Mouse (Mus musculus) gastrocnemius, postnatal 10 days (tissue): ENCODE data around the gene Ints5. TPM values are rescaled to one million over a fixed set of nuclear protein-coding genes. Genes with fewer than 3 reads are reported as not detected.
"Not testable (repeated sequence)": the region's sequence is repeated elsewhere in the genome, so short reads cannot be mapped to it uniquely, and the experiment has no call there.

Experiments
- DNase-seq: peaks from one replicate; pipeline ENCODE4 v3.0.0; 2021; ENCODE audit warnings: mixed read lengths
- long read RNA-seq, 2 experiments: library from polyadenylated mRNA; stranded (forward); transcript quantifications; one replicate each; pipeline ENCODE4 v2.0.0; 2021
- total RNA-seq, 2 experiments: library from RNA; stranded (reverse); gene quantifications; 2 replicates each; pipeline ENCODE4 v1.2.3; 2021

Gene Ints5
- 10 to 100 TPM; 10.7 to 14.6 TPM for total RNA-seq
- long read RNA-seq, experiment 1, transcript Ints5-201 (2 exons, 3,274 nt), result major isoform, 12 of 18 reads
- long read RNA-seq, experiment 1, partial matches to known transcripts, result 6 of 18 reads
- long read RNA-seq, experiment 1, other reads (novel, unspliced or antisense), result 0 of 18 reads
- long read RNA-seq, experiment 2, transcript Ints5-201 (2 exons, 3,274 nt), result major isoform, 6 of 13 reads
- long read RNA-seq, experiment 2, partial matches to known transcripts, result 7 of 13 reads
- long read RNA-seq, experiment 2, other reads (novel, unspliced or antisense), result 0 of 13 reads

GRCm38 (mm10) chr19:8892829-8893766, at the start of gene Ints5:
Gene Ints5, plus strand, starts transcription at chr19:8893005.
- DNase-seq, result peak; percentile 80

GRCm38 (mm10) chr19:8844371-8845129, 48.3 kb upstream of the Ints5 start:
- peak; percentile 86 for DNase-seq

- no peak for DNase-seq
Observed at GRCm38 (mm10) chr19:8848356-8848755, 44.4 kb upstream of the Ints5 start.

- peak; percentile 44 for DNase-seq
Observed at GRCm38 (mm10) chr19:8850402-8850901, 42.4 kb upstream of the Ints5 start, which contains the start of gene Lrrn4cl. Gene Lrrn4cl, plus strand, starts transcription at chr19:8850768.

- DNase-seq, result no peak
Observed at GRCm38 (mm10) chr19:8851639-8852038, 41.2 kb upstream of the Ints5 start.

GRCm38 (mm10) chr19:8852236-8852928, 40.4 kb upstream of the Ints5 start:
- DNase-seq, result peak; percentile 36

GRCm38 (mm10) chr19:8853117-8853516, 39.7 kb upstream of the Ints5 start:
- no peak for DNase-seq

GRCm38 (mm10) chr19:8857689-8858088, 35.1 kb upstream of the Ints5 start:
- peak; percentile 51 for DNase-seq

GRCm38 (mm10) chr19:8859018-8859417, 33.8 kb upstream of the Ints5 start:
- DNase-seq, result no peak

- no peak for DNase-seq
Observed at GRCm38 (mm10) chr19:8864265-8864664, 28.5 kb upstream of the Ints5 start.

GRCm38 (mm10) chr19:8870381-8870780, 22.4 kb upstream of the Ints5 start:
- not testable (repeated sequence) for DNase-seq

GRCm38 (mm10) chr19:8870838-8871237, 22.0 kb upstream of the Ints5 start:
- no peak for DNase-seq

GRCm38 (mm10) chr19:8871267-8872186, 21.3 kb upstream of the Ints5 start, which contains the start of gene Ubxn1:
Gene Ubxn1, plus strand, starts transcription at chr19:8871496.
- peak; percentile 93 for DNase-seq

GRCm38 (mm10) chr19:8872266-8872840, 20.5 kb upstream of the Ints5 start:
- no peak for DNase-seq

- no peak for DNase-seq
Observed at GRCm38 (mm10) chr19:8875031-8875430, 17.8 kb upstream of the Ints5 start.

GRCm38 (mm10) chr19:8880311-8881033, 12.3 kb upstream of the Ints5 start, which contains the start of gene Uqcc3:
Gene Uqcc3, minus strand, starts transcription at chr19:8880923.
- peak; percentile 84 for DNase-seq

GRCm38 (mm10) chr19:8881034-8881392, 11.8 kb upstream of the Ints5 start:
- DNase-seq, result no peak

GRCm38 (mm10) chr19:8883616-8884015, 9.2 kb upstream of the Ints5 start, which contains the start of the genes Lbhd1 and Gm49403:
Gene Lbhd1, plus strand, starts transcription at chr19:8883732.
Gene Gm49403, plus strand, starts transcription at chr19:8883930.
- DNase-seq, result no peak
